Mouse (Mus musculus) stomach, adult 2 months (tissue): ENCODE data around the gene Gm10282. TPM values are rescaled to one million over a fixed set of nuclear protein-coding genes. Genes with fewer than 3 reads are reported as not detected.

ENCODE experiments used
- polyA plus RNA-seq: library from polyadenylated mRNA; depleted of rRNA; stranded (reverse); fragments of >200 nt; gene quantifications from 2 replicates; pipeline ENCODE4 v1.2.3, GENCODE M21; 2012; rRNA removed

Gene Gm10282
- 0.06 TPM in 1 of 2 replicates, not detected in the other for polyA plus RNA-seq

DNA sequence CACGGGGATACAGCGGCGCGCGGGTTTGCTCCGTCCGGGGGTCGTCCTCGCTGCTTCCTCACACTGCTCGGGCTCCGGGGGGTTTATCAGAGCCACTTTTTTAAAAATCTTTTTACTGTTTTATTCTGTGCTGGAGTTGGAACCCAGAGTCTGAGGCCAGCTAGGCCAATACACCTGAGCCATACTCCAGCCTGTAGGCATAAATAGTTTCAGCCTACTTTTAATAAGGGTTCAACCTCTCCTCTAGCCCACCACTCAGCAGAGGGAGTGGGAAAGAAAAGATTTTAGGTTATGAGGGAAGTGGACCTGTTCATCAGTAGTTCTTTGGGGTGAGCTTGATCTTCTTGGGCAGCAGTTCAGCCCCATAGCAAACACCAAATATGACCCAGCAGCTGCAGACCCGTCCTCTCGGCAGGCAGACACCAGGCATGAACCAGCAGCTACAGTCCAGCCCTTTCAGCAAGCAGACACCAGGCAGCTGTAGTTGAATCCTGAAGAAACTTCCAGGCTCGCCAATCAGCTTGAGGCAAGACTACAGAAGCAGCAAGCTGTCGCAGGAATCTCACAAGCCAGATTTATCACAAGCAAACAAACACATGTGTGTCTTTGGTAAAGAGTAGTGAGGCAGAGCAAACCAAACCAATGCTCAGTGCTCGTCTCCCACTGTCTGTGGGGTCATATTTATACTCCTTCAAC lies at the start of gene Gm10282:
TSS of gene Gm10282 (minus strand) at position 51 of the 696 bp plus-strand sequence.

DNA sequence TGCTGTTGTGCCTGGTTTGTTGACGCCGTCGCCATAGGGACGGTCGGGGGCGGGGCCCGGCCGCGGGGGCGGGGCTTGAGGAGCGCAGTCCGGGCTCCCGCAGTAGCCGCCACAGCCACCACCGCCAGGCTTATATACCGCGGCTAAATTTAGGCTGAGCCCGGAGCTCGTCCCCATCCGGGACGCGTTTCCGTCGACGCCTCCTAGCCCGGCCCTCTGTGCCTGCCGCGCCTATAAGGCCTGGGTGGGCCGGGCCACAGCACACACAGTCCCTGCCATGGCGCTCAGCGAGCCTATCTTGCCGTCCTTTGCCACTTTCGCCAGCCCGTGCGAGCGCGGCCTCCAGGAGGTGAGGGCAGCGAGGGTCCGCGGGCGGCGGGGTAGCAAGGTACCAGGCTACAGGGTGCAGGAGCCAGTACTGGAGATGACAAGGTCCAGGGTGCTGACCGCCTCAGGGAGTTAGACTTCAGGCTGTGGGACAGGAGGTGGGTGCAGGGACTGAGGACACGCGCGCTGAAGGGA lies 13.8 kb upstream of the Gm10282 start, which contains the start of gene Klf2:
TSS of gene Klf2 (plus strand) at position 233 of the 522 bp plus-strand sequence.

Other genes with a start within 250 kb of the Gm10282 start
- not detected in 2 replicates for gene Olfr373, start 222.1 kb downstream of the Gm10282 start, polyA plus RNA-seq
- gene Olfr374, start 198.2 kb downstream of the Gm10282 start, polyA plus RNA-seq = not detected in 2 replicates
- 26.4 and 27.0 TPM in 2 replicates for gene Tpm4, start 170.3 kb downstream of the Gm10282 start, polyA plus RNA-seq
- gene Rab8a, start 144.1 kb downstream of the Gm10282 start, polyA plus RNA-seq = 15.6 and 16.6 TPM in 2 replicates
- 2.1 and 2.7 TPM in 2 replicates for gene Hsh2d, start 115.6 kb downstream of the Gm10282 start, polyA plus RNA-seq
- gene Cib3, start 92.4 kb downstream of the Gm10282 start, polyA plus RNA-seq = 0.16 TPM in 1 of 2 replicates, not detected in the other
- gene Gm11034, start 91.6 kb downstream of the Gm10282 start, polyA plus RNA-seq = not detected in 2 replicates
- gene Fam32a, start 85.5 kb downstream of the Gm10282 start, polyA plus RNA-seq = 14.5 and 17.2 TPM in 2 replicates
- 19.7 and 21.1 TPM in 2 replicates for gene Ap1m1, start 65.2 kb downstream of the Gm10282 start, polyA plus RNA-seq
- 17.2 and 35.7 TPM in 2 replicates for gene Klf2, start 13.8 kb upstream of the Gm10282 start, polyA plus RNA-seq
- gene Eps15l1, start 116.2 kb upstream of the Gm10282 start, polyA plus RNA-seq = 10.4 and 13.6 TPM in 2 replicates
- not detected in 2 replicates for gene Calr3, start 138.6 kb upstream of the Gm10282 start, polyA plus RNA-seq
- 2.2 and 2.8 TPM in 2 replicates for gene 1700030K09Rik, start 138.6 kb upstream of the Gm10282 start, polyA plus RNA-seq
- 18.8 and 22.3 TPM in 2 replicates for gene Cherp, start 170.0 kb upstream of the Gm10282 start, polyA plus RNA-seq
- 27.9 and 31.7 TPM in 2 replicates for gene Slc35e1, start 187.4 kb upstream of the Gm10282 start, polyA plus RNA-seq
- gene Med26, start 243.0 kb upstream of the Gm10282 start, polyA plus RNA-seq = 5.9 and 6.6 TPM in 2 replicates